Mouse (Mus musculus): ENCODE results near the gene Fgd6.

Gene Fgd6

DNA sequence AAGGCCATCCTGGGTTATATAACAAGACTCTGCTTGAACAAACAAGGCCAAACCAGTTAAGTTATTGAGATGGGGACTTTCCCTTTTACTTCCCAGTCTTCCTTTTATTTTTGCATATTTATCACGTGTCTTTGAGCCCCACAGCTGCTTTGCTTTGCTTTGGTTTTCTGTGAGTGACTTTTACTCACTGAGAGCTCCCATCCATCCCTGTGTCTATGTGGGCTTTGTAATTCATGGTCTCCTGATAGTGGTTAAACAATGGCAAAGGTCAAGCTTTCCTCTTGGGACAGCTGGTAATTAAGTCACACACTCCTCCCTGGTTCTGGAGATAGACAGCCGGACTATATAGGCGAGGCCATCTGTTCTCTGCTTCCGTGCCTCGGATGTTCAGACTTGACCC lies 57.7 kb downstream of the Fgd6 start:
- no peak for DNase-seq (ENCODE audit: low read depth, low spot score)

DNA sequence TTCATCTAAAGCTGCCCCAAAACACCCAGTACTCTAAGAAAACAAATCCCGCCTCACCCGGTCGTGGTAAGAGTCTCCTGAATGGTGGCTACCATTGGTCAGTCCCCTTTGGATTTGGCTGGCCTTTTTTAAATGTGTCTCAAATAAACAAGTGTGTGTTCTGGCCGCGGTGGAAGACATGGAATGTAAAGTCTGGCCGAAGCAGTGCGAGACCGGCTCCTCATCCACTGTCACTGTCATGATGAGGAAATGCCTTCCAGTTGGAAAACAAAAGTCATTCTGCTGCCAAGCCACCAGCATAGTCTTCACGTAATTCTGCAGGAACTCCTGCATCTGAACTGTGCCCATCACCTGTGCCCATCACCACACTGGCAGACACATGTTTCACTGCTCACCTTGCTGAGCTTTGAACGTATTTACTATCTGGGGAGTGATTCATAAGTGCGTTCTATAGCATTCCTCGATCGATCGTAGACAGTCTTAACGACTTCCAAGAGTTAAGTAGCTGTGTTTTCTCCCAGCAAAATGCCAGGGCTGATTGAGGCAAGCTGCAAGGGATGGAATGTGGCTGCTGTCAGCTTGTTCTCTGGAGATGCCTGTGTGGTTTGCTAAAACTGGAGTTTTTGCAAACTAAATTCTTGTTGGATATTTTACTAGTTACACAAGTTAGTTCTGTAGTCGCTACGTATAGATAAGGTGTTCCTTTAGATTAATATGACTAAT lies 60.1 kb downstream of the Fgd6 start:
- DNase-seq (ENCODE audit: low read depth, low spot score): no peak

DNA sequence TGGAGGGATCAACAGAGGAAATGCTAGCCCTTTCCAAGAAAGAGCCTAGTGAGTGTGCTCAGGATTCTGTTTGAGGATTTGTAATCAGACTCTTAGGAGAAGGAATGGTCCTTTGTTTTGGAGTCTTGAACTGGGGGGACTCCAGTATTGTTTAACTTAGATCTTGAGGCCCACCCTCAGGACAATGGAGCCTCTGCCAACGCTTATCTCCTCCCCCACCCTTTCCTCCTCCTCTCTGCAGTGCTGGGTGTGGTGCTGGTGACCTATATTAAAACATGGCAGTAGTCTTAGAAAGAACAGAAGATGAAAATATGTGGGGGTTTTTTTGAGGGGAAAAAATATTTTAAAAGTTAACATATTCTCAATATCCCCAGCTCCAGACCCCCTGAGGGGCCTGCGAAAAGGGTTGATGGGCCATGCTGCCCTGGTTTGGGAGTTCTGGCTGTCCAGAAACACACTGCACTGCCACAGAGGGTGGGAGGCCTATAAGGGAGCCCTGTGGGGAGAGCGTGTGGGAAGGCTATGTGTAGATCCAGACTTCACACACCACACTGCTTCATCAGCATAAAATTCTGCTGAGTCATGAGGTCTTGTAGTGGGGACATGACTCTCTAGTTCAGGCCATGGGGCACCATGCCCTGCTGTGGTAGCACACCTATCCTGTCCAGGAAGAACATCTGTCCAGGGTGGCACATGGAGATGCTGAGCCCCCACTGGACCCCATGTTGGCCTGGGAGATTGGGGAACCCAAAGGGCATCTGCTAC lies 61.5 kb downstream of the Fgd6 start:
- DNase-seq (ENCODE audit: low read depth, low spot score): no peak

DNA sequence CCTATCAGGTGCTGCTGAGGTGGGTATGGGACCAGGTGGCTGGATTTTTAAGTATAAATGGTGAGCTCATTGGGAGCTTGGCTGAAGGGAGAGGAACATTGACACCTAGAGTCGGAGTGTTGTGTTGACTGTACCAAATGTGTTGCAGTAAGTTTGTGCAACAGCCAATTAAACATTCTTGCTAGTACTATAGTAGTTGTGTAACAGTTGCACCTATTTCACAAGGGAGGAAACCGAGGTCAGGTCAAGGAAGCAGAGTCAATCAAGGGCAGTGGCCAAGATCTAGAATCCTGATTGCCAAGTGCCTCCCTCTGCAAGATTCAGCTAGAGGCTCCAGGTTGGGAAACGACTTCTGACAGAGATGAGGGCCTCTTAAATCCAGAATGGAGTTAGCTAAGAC lies 62.3 kb downstream of the Fgd6 start:
- DNase-seq (ENCODE audit: low read depth, low spot score): no peak

DNA sequence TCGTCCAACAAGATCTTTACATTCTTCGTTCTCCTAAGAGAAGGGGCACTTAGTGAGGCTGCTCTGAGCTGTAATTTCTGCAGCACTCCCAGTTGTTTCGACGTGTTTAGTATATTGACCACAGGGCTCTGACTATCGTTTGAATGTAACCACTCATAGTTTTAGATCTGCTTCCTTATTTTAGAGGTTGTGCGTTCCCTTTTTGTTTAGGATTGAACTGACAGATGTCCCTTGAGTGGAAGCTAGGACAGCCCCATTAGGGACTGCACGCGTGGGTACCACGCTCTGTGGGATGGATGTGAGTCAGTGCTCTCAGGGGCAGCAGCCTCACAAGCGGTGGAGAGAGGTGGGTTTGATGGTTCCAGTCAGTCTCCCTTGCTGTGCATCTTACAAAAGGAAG lies 69.7 kb downstream of the Fgd6 start:
- no peak for DNase-seq (ENCODE audit: low read depth, low spot score)

DNA sequence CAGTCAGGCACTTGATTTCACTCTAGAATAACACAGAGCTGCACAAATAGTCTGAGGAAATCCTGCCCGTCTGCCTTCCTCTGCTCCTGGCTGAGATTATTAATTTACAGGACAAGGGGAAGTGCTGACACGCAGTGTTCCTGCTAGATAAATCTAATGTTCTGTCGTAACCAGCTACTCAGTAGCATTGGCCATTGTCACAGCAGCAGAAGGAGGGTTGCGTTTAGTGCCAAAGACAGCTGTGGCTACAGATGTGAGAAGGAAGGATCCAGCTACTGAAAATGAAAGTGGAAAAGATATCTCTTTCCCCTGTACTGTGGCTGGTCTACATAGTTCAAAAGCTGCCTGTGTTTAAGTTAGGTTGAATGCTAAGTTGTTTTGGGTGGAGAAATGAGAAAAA lies 71.4 kb downstream of the Fgd6 start:
- no peak for DNase-seq (ENCODE audit: low read depth, low spot score)

DNA sequence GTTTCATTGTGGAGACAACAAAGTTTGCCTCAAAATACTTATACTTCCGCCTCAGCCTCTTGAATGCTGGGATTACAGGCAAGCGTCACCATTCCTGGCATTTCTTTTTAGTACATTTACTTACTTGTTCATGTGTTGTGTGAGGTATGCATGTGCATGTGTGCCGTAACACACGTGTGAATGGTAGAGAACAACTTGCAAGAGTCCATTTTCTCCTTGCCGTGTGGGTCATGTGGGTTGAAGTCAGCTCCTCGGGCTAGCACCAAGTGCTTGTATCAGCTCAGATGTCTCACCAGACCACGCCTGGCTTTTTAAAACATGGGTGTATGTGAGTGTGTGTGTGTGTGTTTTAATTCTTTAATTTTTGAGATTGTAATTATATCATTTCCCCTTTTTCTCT lies 71.8 kb downstream of the Fgd6 start:
- DNase-seq (ENCODE audit: low read depth, low spot score): no peak

DNA sequence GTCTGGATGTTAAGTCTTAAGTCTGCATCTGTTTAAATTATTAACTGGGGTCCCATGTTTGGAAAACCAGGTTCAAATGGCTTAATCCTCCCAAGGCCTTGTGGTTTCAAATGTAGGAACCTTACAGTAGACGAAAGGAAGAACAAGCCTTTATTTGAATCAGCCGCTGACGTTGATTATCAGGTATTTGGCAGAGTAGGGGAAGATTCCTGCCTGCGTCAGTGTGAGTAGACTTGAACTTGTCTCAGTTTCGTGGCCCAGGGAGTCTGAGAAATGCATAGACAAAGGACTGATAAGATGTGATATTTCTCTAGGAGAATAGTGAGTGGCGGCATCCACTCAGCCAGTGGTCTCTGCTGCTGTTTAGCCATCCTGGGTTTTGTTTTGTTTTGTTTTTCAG lies 73.0 kb downstream of the Fgd6 start:
- DNase-seq (ENCODE audit: low read depth, low spot score): no peak

DNA sequence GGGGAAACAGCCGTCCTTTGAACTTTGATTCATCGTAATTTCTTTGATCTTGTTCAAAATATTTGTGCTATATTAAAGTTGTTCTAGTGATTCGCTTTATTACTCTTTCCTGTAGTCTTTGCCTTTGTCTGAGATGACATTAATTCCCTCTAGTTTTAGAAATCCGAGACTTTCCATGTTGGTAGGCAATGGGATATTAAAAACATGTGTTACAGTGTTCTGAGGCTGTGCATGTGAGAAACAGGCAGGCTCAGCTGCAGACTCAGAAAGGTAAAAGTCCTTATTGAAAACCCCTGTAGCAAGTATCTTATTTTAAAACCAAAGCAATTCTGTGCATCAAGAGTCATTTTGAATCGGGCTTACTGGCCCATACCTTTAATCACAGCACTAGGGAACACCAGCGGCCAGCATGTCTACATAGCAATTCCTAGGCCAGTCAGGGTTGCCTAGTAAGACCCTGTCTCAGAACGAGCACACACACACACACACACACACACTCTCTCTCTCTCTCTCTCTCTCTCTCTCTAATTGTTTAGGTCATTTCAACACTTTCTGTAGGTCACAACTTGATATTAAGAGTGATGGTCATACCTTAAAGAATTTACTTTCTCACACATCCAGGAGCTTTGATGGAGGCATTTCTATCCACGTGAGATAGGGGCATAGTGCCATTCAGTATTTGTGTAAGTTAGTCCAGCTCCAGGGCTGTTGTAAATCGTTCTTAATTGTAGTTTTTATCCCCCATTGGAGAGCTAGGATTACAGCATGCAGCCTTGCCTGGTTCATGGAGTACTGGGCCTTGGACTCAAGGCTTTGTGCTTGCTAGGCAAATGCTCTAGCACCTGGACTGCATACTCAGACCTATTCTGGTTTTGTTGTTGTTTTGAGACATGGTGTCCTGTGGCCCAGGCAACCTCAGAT lies 75.3 kb downstream of the Fgd6 start:
- no peak for DNase-seq (ENCODE audit: low read depth, low spot score)

DNA sequence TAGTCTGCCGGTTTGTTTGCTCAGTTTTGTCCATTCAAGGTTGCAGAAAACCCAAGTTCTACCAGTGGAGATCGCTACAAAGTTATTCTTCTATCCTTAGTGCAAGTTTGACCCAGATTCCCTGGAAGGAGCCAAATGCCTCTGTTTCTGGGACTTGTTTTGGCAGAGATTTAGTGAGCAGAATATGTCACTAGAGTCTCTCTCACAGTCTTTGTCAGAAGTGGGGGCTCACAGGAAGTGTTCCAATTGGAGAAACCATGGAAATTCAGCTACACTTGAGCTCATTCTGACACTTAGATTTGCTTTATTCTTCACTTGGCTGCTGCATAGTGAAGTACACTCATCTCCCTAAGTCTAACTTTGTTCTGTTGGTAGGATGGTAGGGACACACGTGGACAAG lies 76.4 kb downstream of the Fgd6 start:
- no peak for DNase-seq (ENCODE audit: low read depth, low spot score)

DNA sequence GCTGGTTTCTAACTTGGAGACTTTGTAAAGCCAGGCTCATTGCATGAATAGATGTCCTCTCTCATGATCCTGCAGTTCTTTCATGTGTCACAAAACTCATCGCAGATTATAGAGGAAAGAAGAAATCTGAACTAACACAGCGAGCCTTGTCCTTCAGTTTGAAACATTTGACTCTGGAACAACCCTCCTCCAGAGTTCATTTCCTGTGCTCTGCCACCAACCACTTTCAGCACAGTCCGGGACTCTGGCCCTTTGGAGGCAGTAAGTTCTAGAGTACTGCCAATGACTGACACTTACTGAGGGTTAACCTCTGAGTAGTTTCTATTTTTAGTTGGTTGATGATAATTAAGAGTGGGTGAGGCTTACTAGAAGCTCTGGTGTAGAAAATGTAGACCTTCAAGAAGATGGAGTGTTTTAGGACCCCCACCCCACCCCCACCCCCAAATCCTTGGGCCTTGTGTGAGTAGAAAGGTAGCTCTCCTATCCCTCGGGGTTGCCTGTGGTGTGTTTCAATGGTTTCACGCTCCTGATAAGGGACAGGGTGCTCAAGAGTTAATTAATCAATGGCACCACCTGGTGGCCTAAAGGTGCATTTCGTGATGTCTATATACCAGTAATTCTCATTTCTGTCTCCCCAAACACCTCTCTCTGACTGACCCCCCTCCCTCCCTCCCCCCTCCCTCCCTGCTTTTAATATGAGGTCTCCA lies 80.2 kb downstream of the Fgd6 start:
- DNase-seq (ENCODE audit: low read depth, low spot score): peak; percentile 44

DNA sequence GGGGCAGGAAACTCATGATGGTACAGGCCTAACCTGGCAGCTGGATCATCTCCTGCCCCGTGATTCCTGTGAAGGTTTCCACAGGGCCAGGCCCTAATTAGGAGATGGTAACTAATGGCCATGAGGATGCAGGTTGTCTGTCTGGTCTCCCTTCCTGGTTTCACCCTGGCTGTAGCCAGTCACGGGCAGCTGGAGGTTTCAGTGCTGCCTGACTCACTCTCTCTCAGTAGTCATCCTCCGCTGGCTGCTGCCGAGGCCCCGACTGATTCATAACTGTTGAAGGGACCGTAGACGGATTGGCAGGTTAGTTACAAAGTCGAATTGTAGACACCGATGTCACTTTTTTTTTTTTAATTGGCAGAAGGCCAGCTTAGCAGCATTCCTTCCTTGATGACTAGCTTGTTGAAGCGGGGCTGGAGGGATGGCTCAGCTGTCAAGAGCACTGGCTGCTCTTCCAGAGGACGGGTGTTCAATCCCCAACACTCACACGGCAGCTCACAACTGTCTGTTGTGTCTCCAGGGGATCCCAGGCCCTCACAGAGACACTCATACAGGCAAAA lies 81.1 kb downstream of the Fgd6 start:
- DNase-seq (ENCODE audit: low read depth, low spot score): no peak

DNA sequence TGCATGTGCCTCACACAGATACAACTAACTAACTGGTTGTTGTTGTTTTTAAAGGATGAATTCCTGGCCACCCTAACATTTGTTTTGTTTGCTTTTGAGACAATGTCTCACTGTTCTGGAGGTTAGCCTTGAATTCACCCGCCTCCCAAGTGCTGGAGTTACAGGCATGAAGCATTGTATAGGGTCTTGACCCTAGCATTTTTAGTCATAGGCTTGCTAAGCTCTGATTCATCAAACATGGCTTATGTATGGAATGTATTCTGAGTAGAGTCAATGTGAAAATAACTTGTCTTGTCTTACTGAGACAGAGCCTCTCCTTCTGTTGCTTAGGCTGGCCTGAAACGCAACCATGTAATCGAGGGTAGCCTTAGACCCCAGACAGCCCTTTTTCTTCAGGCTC lies 82.1 kb downstream of the Fgd6 start:
- no peak for DNase-seq (ENCODE audit: low read depth, low spot score)

DNA sequence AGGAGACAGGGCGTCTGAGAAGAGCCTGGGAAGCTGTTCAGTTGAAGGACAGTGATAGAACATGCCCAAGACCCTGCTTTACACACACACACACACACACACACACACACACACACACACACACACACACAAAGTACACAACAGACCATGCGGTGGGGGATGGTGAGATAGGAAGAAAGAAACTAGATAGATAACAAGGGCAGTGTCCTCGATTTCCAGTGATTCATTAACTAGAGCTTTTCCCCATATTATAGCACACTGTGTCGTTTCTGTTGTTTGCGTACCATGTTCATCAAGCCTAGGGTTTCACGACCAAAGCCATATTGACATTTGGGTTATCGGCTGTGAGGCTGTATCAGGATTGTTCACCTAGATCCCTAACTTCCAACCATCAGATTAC lies 83.2 kb downstream of the Fgd6 start:
- no peak for DNase-seq (ENCODE audit: low read depth, low spot score)

DNA sequence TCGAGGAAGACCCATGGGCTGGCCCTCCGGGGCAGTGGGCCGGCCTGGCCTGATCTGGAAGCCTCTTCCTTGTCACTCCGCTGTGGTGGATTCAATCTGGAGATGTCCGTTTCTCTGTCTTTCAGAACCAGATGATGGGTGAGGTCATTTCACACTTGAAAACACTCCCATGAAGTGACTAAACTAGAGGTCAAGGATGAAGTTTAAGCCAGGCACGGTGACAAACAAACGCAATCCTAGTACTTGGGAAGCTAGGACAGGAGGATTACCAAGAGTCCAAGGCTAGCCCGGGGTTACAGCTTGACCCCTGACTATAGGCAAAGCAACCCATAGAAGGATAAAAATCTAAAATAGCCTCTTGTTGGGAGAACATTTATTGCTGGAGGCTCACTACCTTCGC lies 84.9 kb downstream of the Fgd6 start:
- no peak for DNase-seq (ENCODE audit: low read depth, low spot score)

DNA sequence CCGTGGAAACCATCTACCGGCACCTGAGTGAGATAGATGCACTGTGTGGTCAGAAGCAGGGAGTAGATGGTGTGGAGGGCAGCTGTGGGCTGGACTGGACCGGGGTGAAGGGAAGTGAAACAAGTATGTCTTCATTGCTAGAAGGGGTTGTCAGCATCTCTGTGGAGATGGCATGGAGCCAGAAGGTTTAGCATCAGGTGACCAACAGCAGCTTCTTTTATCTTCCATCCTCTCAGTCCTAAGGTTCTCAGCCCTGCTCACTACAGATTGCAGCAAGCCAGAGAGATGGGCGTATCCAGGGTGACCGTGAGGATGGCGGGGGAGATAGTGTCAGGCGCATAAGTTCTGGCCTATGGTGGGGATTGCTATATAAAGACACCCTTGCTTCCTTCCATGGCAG lies 86.8 kb downstream of the Fgd6 start:
- DNase-seq (ENCODE audit: low read depth, low spot score): no peak

DNA sequence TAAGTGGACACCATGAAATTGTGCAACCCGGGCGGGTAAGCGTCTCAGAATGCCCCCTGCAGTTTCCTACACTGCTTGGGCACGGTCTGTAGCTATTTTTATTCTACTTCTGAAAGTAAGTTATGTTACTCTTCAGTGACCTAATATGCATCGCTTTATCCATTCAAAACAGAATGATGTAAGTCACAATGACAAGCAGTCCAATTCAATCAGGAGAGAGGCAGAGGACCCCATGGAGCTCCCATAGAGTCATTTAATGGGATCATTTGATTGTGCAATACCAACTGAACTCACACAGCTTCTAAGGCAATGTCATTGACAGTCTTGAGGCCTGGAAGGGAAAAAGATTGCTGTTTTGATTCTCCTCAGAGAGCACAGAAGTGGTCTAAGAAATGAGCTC lies 87.8 kb downstream of the Fgd6 start:
- no peak for DNase-seq (ENCODE audit: low read depth, low spot score)

DNA sequence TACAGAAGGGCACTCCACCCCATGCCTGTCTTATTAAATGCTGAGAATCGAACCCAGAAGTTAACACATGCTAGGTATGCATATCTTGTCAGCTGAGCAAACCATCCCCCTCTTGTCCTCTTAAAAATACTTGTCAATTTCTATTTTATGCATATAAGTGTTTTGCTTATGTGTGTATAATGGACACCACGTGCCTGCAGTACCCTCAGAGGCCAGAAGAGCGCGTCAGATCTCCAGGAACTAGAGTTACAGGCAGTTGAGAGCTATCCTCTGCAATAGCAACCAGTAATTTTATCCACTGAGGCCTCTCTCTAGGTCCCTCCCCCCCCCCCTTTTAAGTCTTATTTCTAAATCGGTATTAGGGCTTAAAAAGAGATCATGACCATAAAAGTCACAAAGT lies 88.6 kb downstream of the Fgd6 start:
- no peak for DNase-seq (ENCODE audit: low read depth, low spot score)

DNA sequence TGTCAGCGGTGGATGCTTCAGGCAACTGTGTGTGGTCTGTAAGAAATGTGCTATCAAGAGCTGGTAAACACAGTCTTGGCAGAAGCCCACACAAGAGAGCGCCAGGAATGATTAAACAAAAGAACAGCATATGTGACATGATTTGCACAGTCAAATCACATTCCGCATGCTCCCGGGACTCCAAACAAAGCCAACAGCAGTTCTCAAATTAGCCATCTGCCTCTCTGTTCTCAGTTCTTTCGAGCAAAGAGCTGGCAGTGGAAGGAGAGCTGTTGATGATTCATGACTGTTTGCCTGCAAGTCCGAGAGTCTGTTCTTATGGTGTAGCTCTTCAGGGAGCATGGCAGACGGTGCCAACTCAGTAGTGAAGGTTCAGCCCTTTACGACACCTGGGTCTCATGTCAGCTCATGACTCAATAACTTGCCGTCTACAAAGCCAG lies 93.9 kb downstream of the Fgd6 start:
- peak; percentile 16 for DNase-seq (ENCODE audit: low read depth, low spot score)

DNA sequence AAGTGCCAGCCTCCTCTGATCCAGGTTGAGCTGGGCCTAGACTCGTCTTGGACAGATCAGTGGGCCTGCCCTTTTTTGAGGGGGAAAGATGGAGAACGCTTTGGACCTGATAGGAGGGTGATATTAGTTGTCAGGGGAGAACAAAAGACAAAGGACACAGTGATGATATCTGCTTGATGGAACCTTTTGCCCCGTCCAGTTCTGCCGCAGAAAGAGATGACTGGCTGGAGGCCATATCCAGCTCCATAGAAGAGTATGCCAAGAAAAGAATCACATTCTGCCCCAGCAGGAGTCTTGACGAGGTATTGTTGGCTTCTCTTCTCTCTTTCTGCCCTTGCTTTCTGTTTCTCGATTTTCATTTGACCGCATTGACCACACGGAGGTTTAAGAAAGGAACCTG lies 97.3 kb downstream of the Fgd6 start:
- no peak for DNase-seq (ENCODE audit: low read depth, low spot score)

DNA sequence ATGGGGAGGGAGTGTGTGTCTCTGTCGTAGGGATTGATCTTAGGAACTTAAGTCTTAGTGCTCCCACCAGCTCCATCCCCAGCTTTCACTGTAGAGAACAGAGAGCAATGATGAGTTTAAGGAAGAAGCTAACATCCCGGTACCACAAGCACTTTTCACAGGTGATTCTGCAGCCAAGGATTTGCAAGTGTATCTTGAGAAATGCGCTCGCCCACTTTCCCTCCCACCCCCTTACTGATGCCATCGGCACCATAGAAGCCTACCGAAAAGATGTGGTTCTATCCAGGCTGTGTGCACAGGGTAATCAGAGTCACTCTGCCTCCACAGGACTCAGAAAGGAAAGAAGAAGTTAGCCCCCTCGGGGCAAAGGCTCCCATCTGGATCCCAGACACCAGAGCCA lies 97.9 kb downstream of the Fgd6 start:
- no peak for DNase-seq (ENCODE audit: low read depth, low spot score)
